Mouse (Mus musculus) neutrophil, adult 5-6 weeks (primary cell): ENCODE measurements around the gene Pgc. TPM values are rescaled to one million over a fixed set of nuclear protein-coding genes. Genes with fewer than 3 reads are reported as not detected.

Experiments
- ATAC-seq: fragments of 151-379, 151-347 bp; 2 replicates; pipeline ENCODE4 v1.8.0; 2017; ENCODE audit warnings: mild to moderate bottlenecking, moderate TSS enrichment; ENCODE audit not compliant: insufficient number of reproducible peaks, poor library complexity, low FRiP score, severe bottlenecking; ENCODE audit errors: extremely low read depth
- total RNA-seq: library from RNA; stranded (forward); fragments of 200-1000 nt; gene quantifications from 2 replicates; pipeline ENCODE4 v1.2.3, GENCODE M21; 2017

Pgc gene
- not detected in 2 replicates for total RNA-seq

- no peak for ATAC-seq
Observed at GRCm38 (mm10) chr17:47726566-47726965, at the start of gene Pgc. Pgc (plus strand) TSS chr17:47726842.

- ATAC-seq = no peak
Observed at GRCm38 (mm10) chr17:47678238-47678637, 48.4 kb upstream of the Pgc start.

GRCm38 (mm10) chr17:47678702-47679101, 47.9 kb upstream of the Pgc start:
- ATAC-seq = no peak

GRCm38 (mm10) chr17:47682836-47683235, 43.8 kb upstream of the Pgc start:
- ATAC-seq = no peak

- peak; percentile 91 for ATAC-seq
Observed at GRCm38 (mm10) chr17:47687409-47688343, 39.0 kb upstream of the Pgc start.

- ATAC-seq = no peak
Observed at GRCm38 (mm10) chr17:47688344-47688607, 38.4 kb upstream of the Pgc start, which contains the start of gene Tomm6. Tomm6 (minus strand) TSS chr17:47688386.

- no peak for ATAC-seq
Observed at GRCm38 (mm10) chr17:47688608-47689575, 37.8 kb upstream of the Pgc start, which contains the start of gene Frs3. Frs3 (plus strand) TSS chr17:47689030.

GRCm38 (mm10) chr17:47689894-47690293, 36.7 kb upstream of the Pgc start:
- no peak for ATAC-seq

GRCm38 (mm10) chr17:47691650-47692049, 35.0 kb upstream of the Pgc start:
- ATAC-seq = no peak

GRCm38 (mm10) chr17:47693671-47694441, 32.8 kb upstream of the Pgc start:
- no peak for ATAC-seq

- ATAC-seq = no peak
Observed at GRCm38 (mm10) chr17:47694442-47694502, 32.4 kb upstream of the Pgc start, which contains the start of gene Gm21981. Gm21981 (minus strand) TSS chr17:47694455.

- peak; percentile 87 for ATAC-seq
Observed at GRCm38 (mm10) chr17:47694503-47695336, 31.9 kb upstream of the Pgc start, which contains the start of gene Prickle4. Prickle4 (minus strand) TSS chr17:47694736.

- ATAC-seq = no peak
Observed at GRCm38 (mm10) chr17:47695337-47695710, 31.3 kb upstream of the Pgc start.

GRCm38 (mm10) chr17:47698156-47698555, 28.5 kb upstream of the Pgc start:
- ATAC-seq = no peak

- ATAC-seq = no peak
Observed at GRCm38 (mm10) chr17:47699055-47699454, 27.6 kb upstream of the Pgc start.

GRCm38 (mm10) chr17:47701793-47702192, 24.8 kb upstream of the Pgc start:
- no peak for ATAC-seq

- ATAC-seq = no peak
Observed at GRCm38 (mm10) chr17:47702548-47703345, 23.9 kb upstream of the Pgc start.

GRCm38 (mm10) chr17:47703556-47703955, 23.1 kb upstream of the Pgc start:
- no peak for ATAC-seq
